Mouse (Mus musculus): ENCODE data around the gene Sacm1l.

DNA sequence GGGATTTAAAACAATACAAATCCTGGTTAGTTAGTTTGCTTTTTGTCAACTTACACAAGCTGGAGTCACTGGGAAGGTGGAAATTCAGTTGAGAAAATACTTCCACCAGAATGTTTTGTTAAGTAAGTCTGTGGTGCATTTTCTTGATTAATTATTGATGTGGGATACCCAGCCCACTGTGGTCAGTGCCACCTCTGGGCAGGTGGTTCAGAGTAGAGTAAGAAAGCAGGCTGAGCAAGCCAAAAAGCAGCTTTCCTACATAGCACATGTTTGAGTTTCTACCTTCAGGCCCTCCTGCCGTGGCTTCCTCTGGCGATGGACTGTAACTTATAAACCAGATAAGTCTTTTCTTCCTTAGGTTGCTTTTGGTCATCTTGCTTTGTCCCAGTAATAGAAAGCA is 10.3 kb downstream of the Sacm1l start:
- no peak for TF ChIP-seq CTCF (IDR thresholded peaks at IDR 0.05; ENCODE audit: control insufficient read depth, insufficient read depth, low read length)
- TF ChIP-seq POLR2A (IDR thresholded peaks at IDR 0.05; ENCODE audit: borderline replicate concordance, control insufficient read depth, low read depth, low read length), result no peak
